Mouse (Mus musculus): Measurements from ENCODE around the gene Aoc1. TPM values are rescaled to one million over a fixed set of nuclear protein-coding genes. Genes with fewer than 3 reads are reported as not detected.

The Aoc1 gene
- total and polyA plus RNA-seq, 3 experiments = 0.19 to 0.21 TPM; not detected in 1

DNA sequence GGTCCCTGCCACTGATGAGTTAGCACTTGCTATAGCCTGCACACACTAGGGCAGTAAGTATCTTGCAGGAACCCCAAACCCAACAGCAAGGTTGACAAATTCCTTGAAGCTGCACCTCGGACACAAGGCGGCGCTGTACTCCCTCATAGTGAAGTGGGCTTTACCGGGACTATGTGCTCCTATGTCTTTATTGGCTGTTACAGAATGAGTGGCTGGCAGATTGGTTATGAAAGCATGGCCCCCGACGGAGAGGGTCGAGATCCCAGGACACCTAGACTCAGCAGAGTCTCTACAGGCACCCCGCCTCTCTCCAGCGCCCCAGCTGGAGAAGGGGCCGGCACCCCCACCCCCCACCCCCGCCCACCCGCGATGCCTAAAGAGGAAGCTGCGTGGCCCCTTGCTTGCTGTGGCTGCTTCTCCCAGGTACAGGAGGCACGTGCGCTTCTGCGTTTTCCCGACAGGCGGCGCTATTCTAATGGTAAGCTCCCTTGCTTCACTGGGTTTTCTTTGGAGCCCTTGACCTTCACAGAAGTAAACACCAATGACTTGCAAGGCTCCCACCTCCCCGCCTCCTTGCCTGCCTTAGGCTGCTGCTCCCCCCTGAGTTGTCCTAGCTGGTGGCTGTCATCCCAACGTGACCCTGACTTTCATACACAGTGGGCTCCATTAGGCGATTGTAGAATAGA lies 12.4 kb upstream of the Aoc1 start (continued):
- TF ChIP-seq E2F4 (IDR thresholded peaks at IDR 0.05; ENCODE audit: insufficient replicate concordance, low read depth, low read length) (no peak), MEF2A (IDR thresholded peaks at IDR 0.05; ENCODE audit: borderline replicate concordance, low read depth, low read length) (no peak)

GRCm38 (mm10) chr6:48860851-48861250 lies 11.8 kb upstream of the Aoc1 start:
- no peak overlapping the region for H3K4me2 ChIP-seq (ENCODE audit: insufficient read depth, low read depth, poor library complexity, severe bottlenecking)
- no peaks in the 10 kb centered on the region for H3K9me3 ChIP-seq (replicated peaks; ENCODE audit: low read length)
- peaks cover 0 to 26% of the 10 kb centered on the region in 2 experiments; a peak in 2 of 4 replicates for H3K4me1 ChIP-seq (ENCODE audit: control insufficient read depth in 1 of 2, insufficient read depth in 2 of 2)
- H3K36me3 ChIP-seq (replicated peaks in 1 of 2; ENCODE audit: control insufficient read depth in 1 of 2, insufficient read depth in 1 of 2, low read length in 1 of 2) = no peaks in the 10 kb centered on the region
- H3K27ac ChIP-seq (ENCODE audit: insufficient read depth, low read depth) = no peak overlapping the region
- no peak overlapping the region for H3K9ac ChIP-seq (ENCODE audit: insufficient read depth, low read depth)
- peaks cover 4% of the 10 kb centered on the region for H3K27me3 ChIP-seq (replicated peaks)
- TF ChIP-seq JUN (IDR thresholded peaks at IDR 0.05; ENCODE audit: insufficient read depth, low read depth, low read length) (no peak), ZKSCAN1 (IDR thresholded peaks at IDR 0.05; ENCODE audit: borderline replicate concordance, low read depth, low read length) (no peak), MAZ (IDR thresholded peaks at IDR 0.05; ENCODE audit: low read depth, low read length) (no peak), CHD1 (IDR thresholded peaks at IDR 0.05; ENCODE audit: low read depth, low read length) (no peak), POLR2A (IDR thresholded peaks at IDR 0.05; ENCODE audit: low read depth, low read length) (no peak), CTCF (conservative IDR thresholded peaks at IDR 0.05 in 1 of 2, IDR thresholded peaks at IDR 0.05 in 1 of 2; ENCODE audit: low read depth in 2 of 2, low read length in 2 of 2) (no peak), MAFK (IDR thresholded peaks at IDR 0.05; ENCODE audit: insufficient replicate concordance, low read length) (no peak), TCF12 (IDR thresholded peaks at IDR 0.05; ENCODE audit: low read depth, low read length) (no peak), IRF4 (IDR thresholded peaks at IDR 0.05; ENCODE audit: low read depth, low read length) (no peak), SMC3 (IDR thresholded peaks at IDR 0.05; ENCODE audit: low read depth, low read length) (no peak), BHLHE40 (IDR thresholded peaks at IDR 0.05; ENCODE audit: low read depth, low read length) (no peak), MEF2A (IDR thresholded peaks at IDR 0.05; ENCODE audit: borderline replicate concordance, low read depth, low read length) (no peak), HCFC1 (IDR thresholded peaks at IDR 0.05; ENCODE audit: low read depth, low read length) (no peak), ZMIZ1 (IDR thresholded peaks at IDR 0.05; ENCODE audit: low read depth, low read length) (no peak), USF1 (IDR thresholded peaks at IDR 0.05; ENCODE audit: low read depth, low read length) (no peak), ETS1 (conservative IDR thresholded peaks at IDR 0.05; ENCODE audit: low read depth, low read length) (no peak), ELF1 (IDR thresholded peaks at IDR 0.05; ENCODE audit: low read depth, low read length) (no peak), JUND (conservative IDR thresholded peaks at IDR 0.05; ENCODE audit: low read depth, low read length) (no peak), TBP (conservative IDR thresholded peaks at IDR 0.05; ENCODE audit: low read depth, low read length) (no peak), GABPA (IDR thresholded peaks at IDR 0.05; ENCODE audit: insufficient replicate concordance, low read depth, low read length) (no peak)
- DNase-seq (ENCODE audit: extremely low read depth) = no peak
- dilution Hi-C loops (cut with MboI; ENCODE audit: extremely low pct_ligation_motif_present, extremely low pct_unique_long_range_greater_than_20kb, low sequenced_read_pairs) (no loop called here), in situ Hi-C loops (cut with MboI; ENCODE audit: low pct_ligation_motif_present, low pct_unique_long_range_greater_than_20kb, low sequenced_read_pairs) (loop anchor here (10.0 kb wide), 1 partner anchor 94 kb away; no protein-coding TSS in a partner anchor)
- H3K79me2 ChIP-seq (replicated peaks; ENCODE audit: control insufficient read depth, extremely low read depth, insufficient read depth, poor library complexity, severe bottlenecking) = no peaks in the 10 kb centered on the region
- no peak overlapping the region for H3K4me3 ChIP-seq (replicated peaks in 1 of 3; ENCODE audit: low read depth in 2 of 3, low read length in 2 of 3, poor library complexity in 1 of 3)

Data from CH12.LX (cell line).